Mouse (Mus musculus): ENCODE results near the gene Zfp715. TPM values are rescaled to one million over a fixed set of nuclear protein-coding genes. Genes with fewer than 3 reads are reported as not detected.
"Not testable (repeated sequence)": the region's sequence is repeated elsewhere in the genome, so short reads cannot be mapped to it uniquely, and the experiment has no call there.

Gene Zfp715
- polyA plus RNA-seq (2016; fragmentation: Nextera tagmentation; extraction: Ambion mirVana) = 11.3 TPM in 2 replicates

- Histone ChIP-seq H3K4me3 (peak within 1 kb of the TSS; percentile 85), H3K9me3 (no peaks in the 10 kb centered on the region), H3K4me1 (peaks cover 17% of the 10 kb centered on the region), H3K36me3 (replicated peaks) (peaks cover 25% of the 10 kb centered on the region), H3K27me3 (ENCODE audit: poor library complexity, severe bottlenecking) (no peaks in the 10 kb centered on the region), H3K27ac (peak within 1 kb of the TSS; percentile 86)
- WGBS = under 1% methylated on average over 33 of the region's 33 CpGs
- peak; percentile 84 for DNase-seq (ENCODE audit: extremely low spot score, low spot score)
Observed at GRCm38 (mm10) chr7:43313013-43313428, at the start of gene Zfp715. Gene Zfp715, minus strand, starts transcription at chr7:43313294.

GRCm38 (mm10) chr7:43362021-43362420 lies 48.9 kb upstream of the Zfp715 start:
- 83% methylated on average over 4 of the region's 4 CpGs for WGBS
- DNase-seq (ENCODE audit: extremely low spot score, low spot score) = no peak
- Histone ChIP-seq H3K27me3 (ENCODE audit: poor library complexity, severe bottlenecking) (no peaks in the 10 kb centered on the region), H3K4me3 (no peak overlapping the region), H3K36me3 (replicated peaks) (no peaks in the 10 kb centered on the region), H3K9me3 (no peaks in the 10 kb centered on the region), H3K27ac (no peak overlapping the region), H3K4me1 (no peaks in the 10 kb centered on the region)

- Histone ChIP-seq H3K27me3 (ENCODE audit: poor library complexity, severe bottlenecking) (no peaks in the 10 kb centered on the region), H3K27ac (no peak overlapping the region), H3K4me3 (no peak overlapping the region), H3K4me1 (no peaks in the 10 kb centered on the region), H3K36me3 (replicated peaks) (no peaks in the 10 kb centered on the region), H3K9me3 (no peaks in the 10 kb centered on the region)
- WGBS = 81% methylated on average over 1 of the region's 1 CpGs
- no peak for DNase-seq (ENCODE audit: extremely low spot score, low spot score)
Observed at GRCm38 (mm10) chr7:43361442-43361841, 48.3 kb upstream of the Zfp715 start.

- Histone ChIP-seq H3K27ac (no peak overlapping the region), H3K9me3 (no peaks in the 10 kb centered on the region), H3K27me3 (ENCODE audit: poor library complexity, severe bottlenecking) (no peaks in the 10 kb centered on the region), H3K36me3 (replicated peaks) (no peaks in the 10 kb centered on the region), H3K4me1 (peaks cover 9% of the 10 kb centered on the region), H3K4me3 (no peak overlapping the region)
- DNase-seq (ENCODE audit: extremely low spot score, low spot score) = no peak
- WGBS = 86% methylated on average over 3 of the region's 3 CpGs
Observed at GRCm38 (mm10) chr7:43358556-43358955, 45.5 kb upstream of the Zfp715 start.

- WGBS = 8% methylated on average over 12 of the region's 12 CpGs
- Histone ChIP-seq H3K27ac (peak overlapping the region; percentile 46), H3K27me3 (ENCODE audit: poor library complexity, severe bottlenecking) (no peaks in the 10 kb centered on the region), H3K4me1 (peaks cover 9% of the 10 kb centered on the region), H3K4me3 (no peak overlapping the region), H3K9me3 (no peaks in the 10 kb centered on the region), H3K36me3 (replicated peaks) (no peaks in the 10 kb centered on the region)
- DNase-seq (ENCODE audit: extremely low spot score, low spot score) = no peak
Observed at GRCm38 (mm10) chr7:43354893-43355835, 42.1 kb upstream of the Zfp715 start.

- H3K4me1 ChIP-seq = peaks cover 9% of the 10 kb centered on the region
- H3K27ac ChIP-seq = no peak overlapping the region
- no peaks in the 10 kb centered on the region for H3K36me3 ChIP-seq (replicated peaks)
- H3K4me3 ChIP-seq = no peak overlapping the region
- no peak for DNase-seq (ENCODE audit: extremely low spot score, low spot score)
- no peaks in the 10 kb centered on the region for H3K27me3 ChIP-seq (ENCODE audit: poor library complexity, severe bottlenecking)
- 92% methylated on average over 4 of the region's 4 CpGs for WGBS
- H3K9me3 ChIP-seq = no peaks in the 10 kb centered on the region
Observed at GRCm38 (mm10) chr7:43353758-43354157, 40.7 kb upstream of the Zfp715 start.

GRCm38 (mm10) chr7:43353118-43353517 lies 40.0 kb upstream of the Zfp715 start:
- H3K27ac ChIP-seq = no peak overlapping the region
- no peaks in the 10 kb centered on the region for H3K9me3 ChIP-seq
- H3K4me3 ChIP-seq = no peak overlapping the region
- H3K27me3 ChIP-seq (ENCODE audit: poor library complexity, severe bottlenecking) = no peaks in the 10 kb centered on the region
- no peak for DNase-seq (ENCODE audit: extremely low spot score, low spot score)
- WGBS = 72% methylated on average over 4 of the region's 4 CpGs
- peaks cover 9% of the 10 kb centered on the region for H3K4me1 ChIP-seq
- H3K36me3 ChIP-seq (replicated peaks) = no peaks in the 10 kb centered on the region

- DNase-seq (ENCODE audit: extremely low spot score, low spot score) = no peak
- H3K4me1 ChIP-seq = peaks cover 9% of the 10 kb centered on the region
- H3K4me3 ChIP-seq = no peak within 1 kb of the TSS
- H3K27ac ChIP-seq = no peak within 1 kb of the TSS
- no peaks in the 10 kb centered on the region for H3K27me3 ChIP-seq (ENCODE audit: poor library complexity, severe bottlenecking)
- 68% methylated on average over 3 of the region's 3 CpGs for WGBS
- H3K9me3 ChIP-seq = no peaks in the 10 kb centered on the region
- no peaks in the 10 kb centered on the region for H3K36me3 ChIP-seq (replicated peaks)
Observed at GRCm38 (mm10) chr7:43351154-43351553, 38.1 kb upstream of the Zfp715 start, which contains the start of gene Siglecf. Gene Siglecf, plus strand, starts transcription at chr7:43351341.

- not testable (repeated sequence) for DNase-seq (ENCODE audit: extremely low spot score, low spot score); H3K36me3 ChIP-seq (replicated peaks); H3K9me3 ChIP-seq; H3K27me3 ChIP-seq (ENCODE audit: poor library complexity, severe bottlenecking); H3K4me1 ChIP-seq; H3K27ac ChIP-seq; H3K4me3 ChIP-seq
- WGBS = 71% methylated on average over 5 of the region's 5 CpGs
Observed at GRCm38 (mm10) chr7:43349623-43350022, 36.5 kb upstream of the Zfp715 start.

GRCm38 (mm10) chr7:43346571-43346970 lies 33.5 kb upstream of the Zfp715 start:
- WGBS = 68% methylated on average over 1 of the region's 1 CpGs
- Histone ChIP-seq H3K4me1 (no peaks in the 10 kb centered on the region), H3K27me3 (ENCODE audit: poor library complexity, severe bottlenecking) (no peaks in the 10 kb centered on the region), H3K9me3 (no peaks in the 10 kb centered on the region), H3K27ac (no peak overlapping the region), H3K36me3 (replicated peaks) (no peaks in the 10 kb centered on the region), H3K4me3 (no peak overlapping the region)
- no peak for DNase-seq (ENCODE audit: extremely low spot score, low spot score)

- H3K9me3 ChIP-seq = no peaks in the 10 kb centered on the region
- no peak overlapping the region for H3K4me3 ChIP-seq
- WGBS = 77% methylated on average over 4 of the region's 4 CpGs
- DNase-seq (ENCODE audit: extremely low spot score, low spot score) = no peak
- no peaks in the 10 kb centered on the region for H3K27me3 ChIP-seq (ENCODE audit: poor library complexity, severe bottlenecking)
- no peaks in the 10 kb centered on the region for H3K4me1 ChIP-seq
- H3K36me3 ChIP-seq (replicated peaks) = no peaks in the 10 kb centered on the region
- no peak overlapping the region for H3K27ac ChIP-seq
Observed at GRCm38 (mm10) chr7:43346148-43346547, 33.1 kb upstream of the Zfp715 start.

GRCm38 (mm10) chr7:43344491-43344890 lies 31.4 kb upstream of the Zfp715 start:
- no peak for DNase-seq (ENCODE audit: extremely low spot score, low spot score)
- WGBS = 90% methylated on average over 4 of the region's 4 CpGs
- Histone ChIP-seq H3K36me3 (replicated peaks) (no peaks in the 10 kb centered on the region), H3K27me3 (ENCODE audit: poor library complexity, severe bottlenecking) (no peaks in the 10 kb centered on the region), H3K9me3 (no peaks in the 10 kb centered on the region), H3K4me3 (no peak overlapping the region), H3K4me1 (no peaks in the 10 kb centered on the region), H3K27ac (no peak overlapping the region)

GRCm38 (mm10) chr7:43344020-43344419 lies 30.9 kb upstream of the Zfp715 start:
- Histone ChIP-seq H3K4me3 (no peak overlapping the region), H3K27ac (no peak overlapping the region), H3K27me3 (ENCODE audit: poor library complexity, severe bottlenecking) (no peaks in the 10 kb centered on the region), H3K4me1 (no peaks in the 10 kb centered on the region), H3K9me3 (no peaks in the 10 kb centered on the region), H3K36me3 (replicated peaks) (no peaks in the 10 kb centered on the region)
- WGBS = 80% methylated on average over 2 of the region's 2 CpGs
- no peak for DNase-seq (ENCODE audit: extremely low spot score, low spot score)

All from forebrain, embryonic 10.5 days (tissue).